Mouse (Mus musculus) lung, adult 18-20 months (tissue): ENCODE measurements around the gene Ces2f.
"Not testable (repeated sequence)": the region's sequence is repeated elsewhere in the genome, so short reads cannot be mapped to it uniquely, and the experiment has no call there.

ENCODE experiments used
- DNase-seq, 2 experiments: peaks; one replicate each; pipeline ENCODE4 v3.0.0; 2022; ENCODE audit warnings: mixed read lengths in 2 of 2

Ces2f gene

GRCm38 (mm10) chr8:104947056-104947455 is at the start of gene Ces2f:
TSS of gene Ces2f (plus strand) at chr8:104947356.
- DNase-seq: no peak

DNA sequence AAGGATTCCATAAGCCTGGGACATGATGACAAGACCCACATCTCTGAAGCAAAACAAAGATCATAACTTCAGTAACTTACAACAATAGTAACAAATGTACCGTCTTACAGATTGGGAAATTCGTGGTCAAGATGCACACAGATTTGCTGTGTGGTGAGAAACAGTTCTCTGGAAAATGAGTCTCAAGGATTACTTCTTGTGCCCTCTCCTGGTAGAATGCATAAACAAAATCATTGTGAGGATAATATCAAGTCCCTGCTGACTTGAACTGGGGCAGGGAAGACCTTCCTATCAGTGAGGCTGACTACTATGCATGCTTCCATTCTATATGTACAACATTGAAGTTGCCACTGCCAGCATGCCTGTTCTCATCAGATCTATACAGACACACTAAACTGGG is 45.4 kb upstream of the Ces2f start:
- DNase-seq: no peak

DNA sequence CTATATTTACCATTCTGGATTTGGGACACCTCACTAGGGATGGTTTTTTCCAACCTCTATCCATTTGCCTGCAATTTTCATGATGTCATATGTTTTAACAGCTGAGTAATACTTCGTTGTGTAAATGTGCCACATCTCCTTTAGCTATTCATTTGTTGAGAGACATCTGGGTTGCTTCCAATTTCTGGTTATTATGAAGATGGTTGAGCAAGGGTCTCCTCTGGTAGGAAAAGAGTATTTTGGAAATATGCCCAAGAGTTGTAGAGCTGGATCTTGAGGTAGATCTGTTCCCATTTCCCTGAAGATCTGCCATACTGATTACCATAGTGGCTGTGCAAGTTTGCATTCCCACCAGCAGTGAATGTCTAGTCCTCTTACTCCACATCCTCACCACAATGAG is 40.0 kb upstream of the Ces2f start:
- no peak for DNase-seq

- peak; percentile 53 to 60 for DNase-seq
Measured at GRCm38 (mm10) chr8:104909021-104909420, 38.1 kb upstream of the Ces2f start.

GRCm38 (mm10) chr8:104909651-104910050 is 37.5 kb upstream of the Ces2f start:
- not testable (repeated sequence) for DNase-seq

- DNase-seq: peak in 1 of 2 experiments; percentile 2
Measured at GRCm38 (mm10) chr8:104925972-104926596, 21.1 kb upstream of the Ces2f start, which contains the start of gene Ces2e. TSS of gene Ces2e (plus strand) at chr8:104926260.

DNA sequence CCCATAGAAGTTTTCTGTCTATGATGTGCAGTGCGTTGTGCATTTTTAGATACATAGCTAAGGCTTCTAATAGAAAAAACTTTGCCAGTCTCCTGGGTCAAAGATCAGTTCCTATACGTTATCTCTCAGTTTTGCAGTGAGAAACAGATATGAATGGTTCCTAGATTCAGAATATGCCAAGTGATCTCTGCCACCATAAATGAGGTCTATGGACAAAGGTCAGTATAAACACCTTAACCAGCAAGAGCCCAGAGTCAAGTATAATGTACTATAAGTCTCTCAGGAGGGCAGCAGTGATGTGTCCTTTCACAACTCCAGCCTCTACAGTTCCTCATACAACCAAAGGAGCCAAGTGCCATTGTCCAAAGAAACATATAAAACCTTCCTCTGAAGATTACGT is 19.9 kb upstream of the Ces2f start:
- DNase-seq: no peak

DNA sequence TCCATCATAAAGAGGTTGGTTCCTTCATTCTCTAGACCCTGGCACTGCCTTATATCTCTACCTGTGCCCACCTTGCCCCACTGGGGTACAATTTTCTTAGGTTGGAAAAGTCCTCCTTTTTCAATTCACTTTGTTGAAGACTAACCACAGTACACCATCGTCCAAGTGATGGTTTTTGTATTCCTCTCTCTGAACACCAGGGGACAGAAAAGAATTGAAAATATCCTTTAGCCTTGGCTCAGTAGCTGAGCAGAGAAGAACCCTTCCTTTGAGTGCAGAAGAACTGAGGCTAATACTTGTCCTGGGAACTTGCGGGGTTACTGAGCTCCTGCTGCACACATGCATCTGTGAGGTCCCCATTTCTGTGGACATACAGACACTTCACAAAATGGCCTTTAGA is 2.5 kb upstream of the Ces2f start:
- DNase-seq: no peak

DNA sequence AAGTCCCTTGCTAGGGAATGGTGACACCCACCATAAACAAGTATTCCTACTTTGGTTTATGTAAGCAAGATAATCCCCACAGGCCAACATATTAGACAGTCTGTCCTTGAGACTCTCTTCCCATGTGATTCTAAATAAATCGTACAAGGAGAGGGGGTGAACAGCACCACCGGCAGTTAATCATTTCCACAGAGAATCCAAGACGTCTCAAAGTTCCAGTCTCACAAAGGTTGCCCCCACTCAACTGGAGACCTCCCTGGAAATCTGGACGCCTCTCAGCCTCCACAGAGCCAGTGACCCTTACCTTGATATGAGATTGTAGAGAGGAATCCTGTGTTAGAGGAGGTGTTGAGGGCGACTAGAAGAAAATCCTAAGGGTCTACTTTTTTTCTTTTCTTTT is 1.9 kb downstream of the Ces2f start:
- no peak for DNase-seq

GRCm38 (mm10) chr8:104961537-104961961 is 14.4 kb downstream of the Ces2f start, which contains the start of gene Ces2g:
TSS of gene Ces2g (plus strand) at chr8:104961718.
- peak; percentile 46 to 60 for DNase-seq

- no peak for DNase-seq
Measured at GRCm38 (mm10) chr8:104962229-104962901, 15.2 kb downstream of the Ces2f start.

- no peak for DNase-seq
Measured at GRCm38 (mm10) chr8:104963375-104963894, 16.3 kb downstream of the Ces2f start.

DNA sequence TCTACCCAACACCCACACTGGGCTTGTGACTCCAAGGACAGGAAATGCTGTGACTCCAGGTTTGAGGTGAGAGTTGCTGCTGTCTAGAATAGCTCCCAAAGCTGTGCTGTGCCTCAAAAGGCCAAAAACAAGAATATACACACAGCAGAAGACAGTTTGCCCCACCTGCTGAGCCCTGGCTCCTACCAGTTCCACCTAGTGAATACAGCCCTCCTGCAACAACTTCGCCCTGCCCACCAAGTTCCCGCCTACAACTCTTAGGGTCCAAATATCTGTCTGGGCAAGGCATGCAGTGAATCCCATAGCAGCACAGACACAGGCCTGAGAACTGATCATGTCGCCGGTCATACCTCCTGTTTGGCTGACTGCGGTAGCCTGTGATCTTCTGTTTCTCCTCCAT is 37.0 kb downstream of the Ces2f start:
- no peak for DNase-seq

GRCm38 (mm10) chr8:104984942-104985341 is 37.8 kb downstream of the Ces2f start:
- no peak for DNase-seq

DNA sequence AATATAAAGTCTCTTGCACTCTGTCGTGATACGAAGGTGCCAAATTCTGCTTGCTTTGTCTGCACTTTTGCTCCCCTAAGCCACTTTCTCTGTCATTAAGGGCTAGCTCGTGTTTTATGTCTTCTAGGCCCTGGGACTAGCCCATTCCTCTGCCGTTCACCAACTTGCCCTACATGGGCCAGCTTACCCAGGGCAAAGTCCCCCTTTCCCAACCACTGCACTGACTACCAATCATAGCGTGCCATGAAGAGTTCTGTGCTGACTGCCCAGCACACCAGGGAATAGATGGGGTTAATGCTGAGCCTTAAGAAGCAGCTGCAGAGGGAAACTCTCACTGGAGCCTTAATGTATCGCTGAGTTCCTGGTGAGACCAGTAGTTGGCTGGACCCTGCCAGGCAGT is 51.0 kb downstream of the Ces2f start:
- DNase-seq: no peak

DNA sequence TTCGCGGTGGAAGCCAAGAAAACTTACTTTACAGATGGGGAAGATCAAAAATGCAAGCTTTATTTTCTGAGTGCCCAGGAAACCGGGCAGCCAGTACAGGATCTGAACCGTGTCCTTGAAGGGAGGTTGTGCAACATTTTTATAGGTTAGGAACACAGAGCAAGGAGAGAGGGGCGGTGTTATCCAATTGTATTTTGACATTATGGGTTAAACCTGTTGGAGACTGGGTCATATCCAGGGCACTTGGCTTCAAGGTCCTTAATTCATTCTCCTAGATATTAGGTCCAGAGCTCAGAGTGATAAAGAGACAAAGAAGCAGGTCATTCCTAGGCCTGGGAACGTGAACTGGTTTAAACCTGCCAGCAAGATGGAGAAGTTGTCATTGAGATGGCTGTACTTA is 52.0 kb downstream of the Ces2f start:
- DNase-seq: no peak

GRCm38 (mm10) chr8:105000586-105000985 is 53.4 kb downstream of the Ces2f start, which contains the start of gene Ces2h:
TSS of gene Ces2h (plus strand) at chr8:105000853.
- DNase-seq: no peak
